Mouse (Mus musculus): ENCODE results near the gene Stk38l. TPM values are rescaled to one million over a fixed set of nuclear protein-coding genes. Genes with fewer than 3 reads are reported as not detected.

The Stk38l gene
- polyA plus RNA-seq, 1 experiment, result 0.09 TPM

DNA sequence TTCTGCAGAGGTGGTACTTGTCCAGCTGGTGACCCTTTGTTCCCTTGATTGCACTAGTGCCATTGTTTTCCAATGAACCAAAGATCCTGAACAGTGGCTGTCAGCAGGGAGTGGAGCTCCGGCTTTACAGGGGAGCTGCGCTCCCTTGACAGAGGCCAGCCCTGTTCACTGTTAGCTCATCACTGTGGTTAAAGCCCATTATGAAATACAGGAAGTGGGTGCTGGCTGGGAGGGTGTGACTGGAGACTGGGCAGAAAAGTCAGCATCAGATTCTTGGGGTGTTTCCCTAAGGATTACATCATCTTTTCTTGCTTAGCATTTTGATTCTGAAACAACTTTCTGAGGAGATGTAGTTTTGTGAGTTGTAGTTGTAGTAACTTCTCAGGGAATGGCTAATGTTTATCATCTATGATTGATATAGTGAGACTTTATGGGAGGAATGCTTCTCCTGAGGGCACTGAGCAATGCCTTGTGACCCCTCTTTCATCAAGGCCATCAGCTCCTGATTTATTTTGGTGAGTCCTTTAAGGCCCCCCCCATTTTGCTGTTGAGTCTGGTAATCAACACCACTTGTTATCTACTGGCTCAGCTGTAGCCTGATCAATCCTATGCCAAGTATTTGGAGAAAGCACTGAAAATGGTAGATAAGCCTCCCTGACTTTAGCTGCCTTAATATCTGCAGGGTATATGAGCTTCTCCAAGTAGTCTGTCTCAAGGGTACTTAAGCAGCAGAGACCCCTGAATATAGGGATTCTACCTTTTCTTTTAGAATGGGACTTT, 52.0 kb downstream of the Stk38l start:
- no peaks in the 10 kb centered on the region for H3K27me3 ChIP-seq (ENCODE audit: control insufficient read depth)
- no peaks in the 10 kb centered on the region for H3K9me3 ChIP-seq (ENCODE audit: control insufficient read depth, low read length)
- TF ChIP-seq TAL1 (IDR thresholded peaks at IDR 0.05; ENCODE audit: low read length) (no peak), GATA1 (IDR thresholded peaks at IDR 0.05; ENCODE audit: low read length) (no peak)
- H3K4me3 ChIP-seq (replicated peaks), result no peak overlapping the region
- peaks cover 19% of the 10 kb centered on the region for H3K36me3 ChIP-seq (ENCODE audit: control insufficient read depth)
- H3K4me1 ChIP-seq (ENCODE audit: control insufficient read depth), result no peaks in the 10 kb centered on the region; the same call in 1 of the 2 replicates

DNA sequence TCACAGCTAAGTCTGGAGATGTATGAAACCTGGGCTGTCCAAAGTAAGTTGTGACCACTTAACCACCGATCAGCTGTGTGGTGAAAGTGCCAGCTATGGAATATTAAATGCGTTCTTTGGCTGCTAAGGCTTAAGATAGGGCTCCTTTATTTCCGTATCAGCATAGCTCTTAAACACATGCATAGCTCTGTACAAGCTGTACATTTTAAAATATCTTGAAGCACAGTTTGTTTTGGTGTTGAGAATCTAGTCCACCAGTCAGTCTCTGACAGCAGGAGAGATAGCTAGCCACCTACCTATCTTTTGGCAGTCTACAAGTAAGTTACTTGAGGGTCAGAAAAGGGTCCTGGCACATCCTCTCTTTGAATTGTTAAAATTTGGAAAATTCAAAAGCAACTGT, 53.3 kb downstream of the Stk38l start:
- Histone ChIP-seq H3K27me3 (ENCODE audit: control insufficient read depth) (no peaks in the 10 kb centered on the region), H3K9me3 (ENCODE audit: control insufficient read depth, low read length) (no peaks in the 10 kb centered on the region), H3K4me1 (ENCODE audit: control insufficient read depth) (no peaks in the 10 kb centered on the region; the same call in 1 of the 2 replicates), H3K4me3 (replicated peaks) (no peak overlapping the region), H3K36me3 (ENCODE audit: control insufficient read depth) (peaks cover 15% of the 10 kb centered on the region)
- TF ChIP-seq GATA1 (IDR thresholded peaks at IDR 0.05; ENCODE audit: low read length) (no peak), TAL1 (IDR thresholded peaks at IDR 0.05; ENCODE audit: low read length) (no peak)

DNA sequence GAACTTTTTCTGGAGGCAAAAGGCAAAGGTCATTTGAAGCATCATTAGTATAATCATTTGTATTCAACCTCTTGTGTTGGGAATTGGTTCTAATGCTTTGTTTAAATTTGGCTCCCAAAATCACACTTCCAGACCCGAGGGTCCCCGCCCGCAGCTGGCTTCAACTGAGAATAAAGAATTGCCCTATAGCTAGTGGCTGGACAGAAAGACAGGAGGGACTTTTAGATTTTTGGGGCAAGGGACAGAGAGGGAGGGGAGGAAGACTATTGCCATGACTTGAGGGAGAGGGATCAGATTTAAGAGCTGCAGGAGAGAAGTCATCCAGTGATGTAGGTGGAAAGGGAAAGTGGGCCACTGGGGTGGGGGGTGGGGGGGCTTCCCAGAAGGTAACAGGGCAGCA, 56.8 kb downstream of the Stk38l start:
- TF ChIP-seq TAL1 (IDR thresholded peaks at IDR 0.05; ENCODE audit: low read length) (no peak), GATA1 (IDR thresholded peaks at IDR 0.05; ENCODE audit: low read length) (no peak)
- no peak overlapping the region for H3K4me3 ChIP-seq (replicated peaks)
- no peaks in the 10 kb centered on the region for H3K27me3 ChIP-seq (ENCODE audit: control insufficient read depth)
- no peaks in the 10 kb centered on the region for H3K9me3 ChIP-seq (ENCODE audit: control insufficient read depth, low read length)
- H3K36me3 ChIP-seq (ENCODE audit: control insufficient read depth), result no peaks in the 10 kb centered on the region; the same call in 1 of the 2 replicates
- H3K4me1 ChIP-seq (ENCODE audit: control insufficient read depth), result no peaks in the 10 kb centered on the region; the same call in 1 of the 2 replicates

DNA sequence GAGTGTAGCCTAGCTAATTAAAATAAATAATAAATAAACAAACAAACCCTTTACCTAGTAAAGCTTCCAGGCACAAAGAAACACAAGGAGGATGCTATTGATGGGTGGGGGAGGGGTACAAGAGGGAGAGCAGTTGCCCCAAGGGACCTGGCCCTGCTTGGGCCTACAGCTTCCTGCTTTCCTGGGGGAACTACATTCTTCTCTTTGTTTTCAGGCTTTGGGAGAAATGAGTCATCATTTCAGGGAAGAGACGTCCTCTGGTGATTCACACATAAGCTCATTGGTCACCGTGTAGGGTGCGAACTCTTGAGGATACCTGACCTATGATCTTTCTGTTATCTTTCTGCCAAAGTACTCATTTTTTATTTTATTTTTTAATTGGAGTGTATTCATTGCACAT, 68.7 kb downstream of the Stk38l start:
- H3K4me1 ChIP-seq (ENCODE audit: control insufficient read depth), result no peaks in the 10 kb centered on the region; the same call in 1 of the 2 replicates
- TF ChIP-seq GATA1 (IDR thresholded peaks at IDR 0.05; ENCODE audit: low read length) (no peak), TAL1 (IDR thresholded peaks at IDR 0.05; ENCODE audit: low read length) (no peak)
- H3K9me3 ChIP-seq (ENCODE audit: control insufficient read depth, low read length), result no peaks in the 10 kb centered on the region
- H3K4me3 ChIP-seq (replicated peaks), result no peak overlapping the region
- peaks cover 26% of the 10 kb centered on the region for H3K27me3 ChIP-seq (ENCODE audit: control insufficient read depth)
- H3K36me3 ChIP-seq (ENCODE audit: control insufficient read depth), result no peaks in the 10 kb centered on the region

DNA sequence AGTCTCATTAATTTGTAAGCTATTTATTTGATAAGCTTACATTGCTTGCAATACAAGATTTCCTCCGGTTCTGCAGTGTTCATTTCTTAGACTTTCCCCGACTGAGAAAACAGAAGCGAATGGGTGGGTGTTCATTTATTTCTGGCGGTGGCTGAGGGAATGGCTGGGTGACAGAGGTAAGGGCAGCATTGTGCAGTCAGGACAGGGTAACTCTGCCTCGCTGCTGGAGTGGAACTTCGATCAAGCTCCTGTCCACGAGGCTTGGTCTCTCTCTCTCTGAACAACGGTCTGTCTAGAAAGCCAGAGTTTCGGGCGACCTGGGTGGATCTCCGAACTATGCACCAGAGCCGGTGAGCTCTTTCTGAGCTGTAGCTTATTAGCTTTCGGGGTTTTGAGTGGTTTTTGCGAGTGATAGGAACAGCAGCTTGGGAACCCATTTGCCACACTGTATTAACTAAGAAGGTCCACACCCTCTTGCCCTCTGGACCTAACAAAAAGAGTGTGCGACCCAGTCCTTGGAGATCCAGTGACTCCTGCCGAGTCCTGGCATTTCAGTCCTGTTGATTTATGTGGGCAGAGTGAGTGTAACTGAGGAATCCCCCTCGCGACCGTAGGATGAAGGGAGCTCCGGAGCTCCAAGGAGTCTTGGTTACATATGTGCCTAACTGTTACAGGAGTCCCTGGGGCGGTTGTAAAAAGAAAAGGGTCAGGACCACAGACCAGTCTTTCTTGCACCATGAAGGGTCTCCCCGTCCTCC, 70.5 kb downstream of the Stk38l start:
- no peaks in the 10 kb centered on the region for H3K36me3 ChIP-seq (ENCODE audit: control insufficient read depth)
- no peaks in the 10 kb centered on the region; the same call in 1 of the 2 replicates for H3K4me1 ChIP-seq (ENCODE audit: control insufficient read depth)
- H3K27me3 ChIP-seq (ENCODE audit: control insufficient read depth), result peaks cover 26% of the 10 kb centered on the region
- peak overlapping the region; percentile 3 for H3K4me3 ChIP-seq (replicated peaks)
- H3K9me3 ChIP-seq (ENCODE audit: control insufficient read depth, low read length), result no peaks in the 10 kb centered on the region
- TF ChIP-seq GATA1 (IDR thresholded peaks at IDR 0.05; ENCODE audit: low read length) (no peak), TAL1 (IDR thresholded peaks at IDR 0.05; ENCODE audit: low read length) (no peak)

DNA sequence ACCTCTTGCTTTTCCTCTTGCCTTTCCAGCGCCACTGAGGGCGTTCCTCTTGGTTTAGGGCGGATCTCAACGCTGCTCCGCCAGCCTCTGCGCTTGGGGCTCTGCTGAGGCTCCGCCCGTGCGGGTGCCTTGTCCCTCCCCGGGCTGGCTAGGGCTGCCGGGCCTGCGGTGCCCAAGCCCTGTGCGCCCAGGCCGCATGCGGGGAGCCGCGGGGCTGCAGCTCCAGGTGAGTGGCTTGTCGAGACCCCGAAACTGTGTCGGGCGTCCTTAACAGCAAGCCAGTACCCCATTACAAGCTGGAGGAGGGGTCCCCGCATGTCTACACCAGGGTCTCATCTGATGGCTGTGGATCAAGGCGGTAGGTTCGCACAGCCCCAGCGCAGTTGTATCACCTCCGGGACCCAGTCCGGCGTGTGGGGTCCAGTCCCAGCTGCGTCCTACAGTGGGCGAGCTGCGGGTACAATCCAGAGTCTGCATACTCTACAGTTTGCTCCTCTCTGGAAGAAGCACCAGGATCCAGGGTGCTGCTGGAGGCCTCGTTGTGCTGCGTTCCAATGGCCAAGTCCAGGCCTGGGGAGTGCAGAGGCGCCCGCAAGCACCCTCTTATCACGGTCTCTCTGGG, 71.2 kb downstream of the Stk38l start, which contains the start of gene Arntl2:
Gene Arntl2, plus strand, starts transcription at position 132 of the 622 bp plus-strand sequence.
- TF ChIP-seq TAL1 (IDR thresholded peaks at IDR 0.05; ENCODE audit: low read length) (no peak), GATA1 (IDR thresholded peaks at IDR 0.05; ENCODE audit: low read length) (no peak)
- H3K4me3 ChIP-seq (replicated peaks), result peak within 1 kb of the TSS; percentile 3
- H3K9me3 ChIP-seq (ENCODE audit: control insufficient read depth, low read length), result no peaks in the 10 kb centered on the region
- H3K27me3 ChIP-seq (ENCODE audit: control insufficient read depth), result peaks cover 26% of the 10 kb centered on the region
- H3K4me1 ChIP-seq (ENCODE audit: control insufficient read depth), result no peaks in the 10 kb centered on the region; the same call in 1 of the 2 replicates
- H3K36me3 ChIP-seq (ENCODE audit: control insufficient read depth), result no peaks in the 10 kb centered on the region

DNA sequence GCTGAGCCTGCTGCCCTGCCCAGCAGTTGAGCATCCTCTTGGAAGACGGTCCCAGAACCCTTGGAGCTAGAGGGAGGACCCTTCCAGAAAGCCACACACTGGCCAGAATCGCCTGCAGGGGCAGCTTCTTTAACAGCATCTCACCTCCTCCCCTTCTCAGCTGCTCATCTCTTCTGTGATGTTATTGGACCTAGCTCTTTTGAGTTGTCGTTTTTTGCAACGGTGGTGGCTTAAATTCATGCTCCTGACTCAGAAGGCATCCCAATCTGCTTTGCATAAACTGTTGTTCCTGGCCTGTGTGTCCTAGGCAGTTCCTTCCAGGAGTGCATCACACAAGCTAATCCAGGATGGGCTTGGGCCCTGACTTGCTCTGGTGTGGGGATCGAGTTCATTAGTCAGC, 72.7 kb downstream of the Stk38l start:
- Histone ChIP-seq H3K9me3 (ENCODE audit: control insufficient read depth, low read length) (no peaks in the 10 kb centered on the region), H3K4me3 (replicated peaks) (no peak overlapping the region), H3K27me3 (ENCODE audit: control insufficient read depth) (peaks cover 26% of the 10 kb centered on the region), H3K4me1 (ENCODE audit: control insufficient read depth) (no peaks in the 10 kb centered on the region; the same call in 1 of the 2 replicates), H3K36me3 (ENCODE audit: control insufficient read depth) (no peaks in the 10 kb centered on the region)
- TF ChIP-seq GATA1 (IDR thresholded peaks at IDR 0.05; ENCODE audit: low read length) (no peak), TAL1 (IDR thresholded peaks at IDR 0.05; ENCODE audit: low read length) (no peak)

DNA sequence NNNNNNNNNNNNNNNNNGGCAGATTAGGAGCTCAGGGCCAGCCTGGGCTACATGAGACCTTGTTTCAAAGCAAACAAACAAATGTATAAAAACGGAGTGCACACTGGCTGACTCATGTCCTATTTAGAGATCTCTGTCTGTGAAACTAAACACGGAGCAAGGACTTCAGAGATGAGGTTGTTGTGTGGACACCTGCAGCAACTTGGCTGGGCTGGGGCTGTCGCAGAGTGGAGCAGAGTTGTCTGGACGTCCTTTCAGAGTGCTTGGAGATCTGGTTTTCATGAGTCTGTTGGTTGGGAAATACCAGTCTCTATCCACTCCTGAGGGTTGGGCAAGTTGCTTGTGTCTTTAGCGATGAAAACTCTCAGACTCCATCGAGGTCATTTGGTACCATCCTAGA, 85.2 kb downstream of the Stk38l start:
- no peak for TF ChIP-seq GATA1 (IDR thresholded peaks at IDR 0.05; ENCODE audit: low read length)
- TF ChIP-seq TAL1 (IDR thresholded peaks at IDR 0.05; ENCODE audit: low read length), result no peak
- H3K27me3 ChIP-seq (ENCODE audit: control insufficient read depth), result no peaks in the 10 kb centered on the region
- no peaks in the 10 kb centered on the region for H3K4me1 ChIP-seq (ENCODE audit: control insufficient read depth)
- H3K4me3 ChIP-seq (replicated peaks), result no peak overlapping the region
- H3K9me3 ChIP-seq (ENCODE audit: control insufficient read depth, low read length), result no peaks in the 10 kb centered on the region
- H3K36me3 ChIP-seq (ENCODE audit: control insufficient read depth), result no peaks in the 10 kb centered on the region

DNA sequence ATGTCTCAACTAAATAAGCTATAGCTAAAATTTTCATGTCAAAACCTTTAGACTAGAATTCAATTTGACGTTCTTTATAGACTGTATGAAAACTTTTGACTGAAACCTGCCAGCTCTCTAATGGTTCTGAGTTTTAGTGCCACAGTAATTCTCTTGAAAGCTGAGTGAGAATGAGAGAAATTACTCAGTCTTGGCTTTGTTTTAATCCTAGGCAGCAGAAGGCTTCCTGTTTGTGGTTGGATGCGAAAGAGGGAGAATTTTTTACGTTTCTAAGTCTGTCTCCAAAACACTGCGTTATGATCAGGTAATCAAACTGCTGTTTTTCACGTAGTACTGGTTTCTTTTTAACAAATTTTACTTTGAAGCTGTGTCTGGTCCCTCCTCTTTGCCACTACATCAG, 88.2 kb downstream of the Stk38l start:
- Histone ChIP-seq H3K36me3 (ENCODE audit: control insufficient read depth) (no peaks in the 10 kb centered on the region), H3K9me3 (ENCODE audit: control insufficient read depth, low read length) (no peaks in the 10 kb centered on the region), H3K27me3 (ENCODE audit: control insufficient read depth) (no peaks in the 10 kb centered on the region), H3K4me1 (ENCODE audit: control insufficient read depth) (no peaks in the 10 kb centered on the region), H3K4me3 (replicated peaks) (no peak overlapping the region)
- TF ChIP-seq GATA1 (IDR thresholded peaks at IDR 0.05; ENCODE audit: low read length) (no peak), TAL1 (IDR thresholded peaks at IDR 0.05; ENCODE audit: low read length) (no peak)
